Mouse (Mus musculus) kidney, adult 2 months (tissue): Measurements from ENCODE around the gene Mgst2.

Experiments used
- CTCF ChIP-seq: fragments of 200-500 bp; conservative IDR thresholded peaks from 2 replicates; pipeline ENCODE4 v1.5.1; 2011; ENCODE audit warnings: low read depth, mild to moderate bottlenecking, control low read depth, low read length, moderate library complexity, mixed read lengths; ENCODE audit not compliant: insufficient read depth, insufficient read length
- POLR2A ChIP-seq: fragments of 200-500 bp; IDR thresholded peaks from one replicate; pipeline ENCODE4 v1.6.1; 2011; ENCODE audit warnings: low read depth, low read length, control low read depth

- TF ChIP-seq POLR2A: no peak
- TF ChIP-seq CTCF: no peak
Observed at GRCm38 (mm10) chr3:51668607-51669006, 8.4 kb downstream of the Mgst2 start.
